Mouse (Mus musculus) hindbrain, embryonic 13.5 days (tissue): ENCODE data around the gene Stk38. TPM values are rescaled to one million over a fixed set of nuclear protein-coding genes. Genes with fewer than 3 reads are reported as not detected.

Experiments
- ATAC-seq: fragments of 200-750 bp; cut with Nextera tagmentation; 2 replicates; pipeline ENCODE4 v1.8.0; 2017; ENCODE audit warnings: moderate TSS enrichment; ENCODE audit not compliant: low FRiP score
- H3K27ac ChIP-seq: fragments of 300-500 bp; sonication (generic); 2 replicates; pipeline ENCODE4 v1.5.1; 2015; ENCODE audit warnings: inconsistent platforms, mild to moderate bottlenecking, moderate library complexity
- H3K27me3 ChIP-seq: fragments of 300-500 bp; sonication (generic); 2 replicates; pipeline ENCODE4 v1.6.1; 2015; ENCODE audit warnings: mild to moderate bottlenecking, inconsistent platforms
- H3K36me3 ChIP-seq: fragments of 300-500 bp; sonication (generic); 2 replicates; pipeline ENCODE4 v1.6.1; 2015; ENCODE audit warnings: mild to moderate bottlenecking, inconsistent platforms
- H3K4me1 ChIP-seq: fragments of 300-500 bp; sonication (generic); replicated peaks from 2 replicates; pipeline ENCODE4 v1.6.1; 2015; ENCODE audit warnings: inconsistent platforms
- H3K4me2 ChIP-seq: fragments of 300-500 bp; sonication (generic); 2 replicates; pipeline ENCODE4 v1.6.1; 2015; ENCODE audit warnings: inconsistent platforms, mild to moderate bottlenecking, moderate library complexity
- H3K4me3 ChIP-seq: fragments of 300-500 bp; sonication (generic); 2 replicates; pipeline ENCODE4 v1.5.1; 2015; ENCODE audit warnings: mild to moderate bottlenecking, inconsistent platforms
- H3K9ac ChIP-seq: fragments of 300-500 bp; sonication (generic); 2 replicates; pipeline ENCODE4 v1.6.1; 2015; ENCODE audit warnings: mild to moderate bottlenecking, inconsistent platforms
- H3K9me3 ChIP-seq: fragments of 300-500 bp; sonication (generic); 2 replicates; pipeline ENCODE4 v1.6.1; 2016; ENCODE audit warnings: inconsistent platforms
- WGBS: fragments of 180-500 bp; shearing (Covaris S2); methylation state at CpG from one replicate; pipeline ENCODE4 v1.1.7; 2015; 5-methylcytosine and 5-hydroxymethylcytosine counted together
- polyA plus RNA-seq: library from polyadenylated mRNA; unstranded; fragments of >200 nt; fragmentation: Nextera tagmentation; extraction: Ambion mirVana; gene quantifications from 2 replicates; pipeline ENCODE4 v1.2.1, GENCODE M21; 2015

The Stk38 gene
- polyA plus RNA-seq, 1 experiment from 2014 or later: 111 TPM

- no peak overlapping the region for H3K9ac ChIP-seq
- no peak overlapping the region for H3K4me3 ChIP-seq
- WGBS: 78% methylated on average over 8 of the region's 8 CpGs
- no peak for ATAC-seq
- H3K4me1 ChIP-seq: peaks cover 7% of the 10 kb centered on the region
- H3K4me2 ChIP-seq: no peak overlapping the region
- no peaks in the 10 kb centered on the region for H3K36me3 ChIP-seq
- H3K9me3 ChIP-seq: no peaks in the 10 kb centered on the region
- H3K27ac ChIP-seq: no peak overlapping the region
- no peaks in the 10 kb centered on the region for H3K27me3 ChIP-seq
These were observed 82.7 kb downstream of the Stk38 start for GRCm38 (mm10) chr17:28924957-28925595.

GRCm38 (mm10) chr17:28922096-28922495 lies 85.7 kb downstream of the Stk38 start:
- WGBS: 80% methylated on average over 6 of the region's 6 CpGs
- H3K4me2 ChIP-seq: no peak overlapping the region
- ATAC-seq: no peak
- no peaks in the 10 kb centered on the region for H3K27me3 ChIP-seq
- no peaks in the 10 kb centered on the region for H3K36me3 ChIP-seq
- peaks cover 3% of the 10 kb centered on the region; the same call in 1 of the 2 replicates for H3K4me1 ChIP-seq
- no peak overlapping the region for H3K27ac ChIP-seq
- no peak overlapping the region for H3K4me3 ChIP-seq
- H3K9me3 ChIP-seq: no peaks in the 10 kb centered on the region
- no peak overlapping the region for H3K9ac ChIP-seq

GRCm38 (mm10) chr17:28921086-28921485 lies 86.7 kb downstream of the Stk38 start:
- H3K9me3 ChIP-seq: no peaks in the 10 kb centered on the region
- H3K4me3 ChIP-seq: no peak overlapping the region
- no peak overlapping the region for H3K4me2 ChIP-seq
- H3K36me3 ChIP-seq: no peaks in the 10 kb centered on the region
- no peaks in the 10 kb centered on the region for H3K4me1 ChIP-seq
- no peaks in the 10 kb centered on the region for H3K27me3 ChIP-seq
- H3K9ac ChIP-seq: no peak overlapping the region
- no peak for ATAC-seq
- WGBS: 82% methylated on average over 8 of the region's 8 CpGs
- H3K27ac ChIP-seq: no peak overlapping the region

Other genes with a start within 250 kb of the Stk38 start
- gene Mapk13, start 238.7 kb downstream of the Stk38 start, polyA plus RNA-seq: 0.93 and 1.2 TPM in 2 replicates
- 7.6 and 9.7 TPM in 2 replicates for gene Brpf3, start 206.9 kb downstream of the Stk38 start, polyA plus RNA-seq
- 0.08 TPM in 1 of 2 replicates, not detected in the other for gene Pnpla1, start 149.6 kb downstream of the Stk38 start, polyA plus RNA-seq
- 0.31 and 0.57 TPM in 2 replicates for gene 4930539E08Rik, start 92.7 kb downstream of the Stk38 start, polyA plus RNA-seq
- 0.19 TPM in 1 of 2 replicates, not detected in the other for gene Pxt1, start 64.2 kb downstream of the Stk38 start, polyA plus RNA-seq
- gene Kctd20, start 56.0 kb downstream of the Stk38 start, polyA plus RNA-seq: 96.0 and 96.7 TPM in 2 replicates
- gene Srsf3, start 24.6 kb upstream of the Stk38 start, polyA plus RNA-seq: 506 and 515 TPM in 2 replicates
- 56.5 and 56.9 TPM in 2 replicates for gene Cdkn1a, start 83.0 kb upstream of the Stk38 start, polyA plus RNA-seq
- 0.22 TPM in 1 of 2 replicates, not detected in the other for gene Rab44, start 106.2 kb upstream of the Stk38 start, polyA plus RNA-seq
- 18.9 and 20.2 TPM in 2 replicates for gene Cpne5, start 230.2 kb upstream of the Stk38 start, polyA plus RNA-seq